Mouse (Mus musculus) forebrain, embryonic 11.5 days (tissue): ENCODE measurements around the gene Tnfsf13. TPM values are rescaled to one million over a fixed set of nuclear protein-coding genes. Genes with fewer than 3 reads are reported as not detected.
"Not testable (repeated sequence)": the region's sequence is repeated elsewhere in the genome, so short reads cannot be mapped to it uniquely, and the experiment has no call there.

Experiments used
- ATAC-seq: fragments of 200-750 bp; cut with Nextera tagmentation; replicated peaks from 2 replicates; pipeline ENCODE4 v1.8.0; 2017; ENCODE audit warnings: moderate TSS enrichment; ENCODE audit not compliant: low FRiP score
- DNase-seq: peaks from one replicate; pipeline ENCODE4 v3.0.0-alpha.2; 2017; ENCODE audit warnings: low spot score
- H3K27ac ChIP-seq: fragments of 300-500 bp; sonication (generic); 2 replicates; pipeline ENCODE4 v1.5.1; 2014; ENCODE audit warnings: low read depth, low read length
- H3K27me3 ChIP-seq: fragments of 300-500 bp; sonication (generic); 2 replicates; pipeline ENCODE4 v1.6.1; 2014; ENCODE audit warnings: mild to moderate bottlenecking, low read length, mixed read lengths; ENCODE audit not compliant: control insufficient read depth, insufficient read depth
- H3K36me3 ChIP-seq: fragments of 300-500 bp; sonication (generic); 2 replicates; pipeline ENCODE4 v1.6.1; 2014; ENCODE audit warnings: mild to moderate bottlenecking, low read length, moderate library complexity, mixed read lengths; ENCODE audit not compliant: control insufficient read depth, insufficient read depth
- H3K4me1 ChIP-seq: fragments of 300-500 bp; sonication (generic); replicated peaks from 2 replicates; pipeline ENCODE4 v1.6.1; 2014; ENCODE audit warnings: low read length, mixed read lengths; ENCODE audit not compliant: control insufficient read depth, insufficient read depth
- H3K4me2 ChIP-seq: fragments of 300-500 bp; sonication (generic); 2 replicates; pipeline ENCODE4 v1.6.1; 2014; ENCODE audit warnings: low read depth, mild to moderate bottlenecking, low read length, moderate library complexity, mixed read lengths; ENCODE audit not compliant: severe bottlenecking
- H3K4me3 ChIP-seq: fragments of 300-500 bp; sonication (generic); 2 replicates; pipeline ENCODE4 v1.5.1; 2014; ENCODE audit warnings: low read depth, low read length
- H3K9ac ChIP-seq: fragments of 300-500 bp; sonication (generic); 2 replicates; pipeline ENCODE4 v1.6.1; 2014; ENCODE audit warnings: low read length
- H3K9me3 ChIP-seq: fragments of 300-500 bp; sonication (generic); 2 replicates; pipeline ENCODE4 v1.6.1; 2016; ENCODE audit warnings: low read length, mixed read lengths; ENCODE audit not compliant: control insufficient read depth
- WGBS: fragments of 180-500 bp; shearing (Covaris S2); extraction: QIAGEN DNeasy Blood & Tissue Kit; methylation state at CpG from one replicate; pipeline ENCODE4 v1.1.7; 2014; 5-methylcytosine and 5-hydroxymethylcytosine counted together
- polyA plus RNA-seq: library from polyadenylated mRNA; unstranded; fragments of >200 nt; fragmentation: Nextera tagmentation; extraction: Ambion mirVana; gene quantifications from 2 replicates; pipeline ENCODE4 v1.2.1, GENCODE M21; 2014

Tnfsf13 gene
- polyA plus RNA-seq = not detected in 2 replicates

- DNase-seq (no peak), ATAC-seq (no peak)
- Histone ChIP-seq H3K27me3 (no peaks in the 10 kb centered on the region), H3K4me1 (peaks cover 9% of the 10 kb centered on the region; the same call in 1 of the 2 replicates), H3K36me3 (no peaks in the 10 kb centered on the region), H3K27ac (no peak within 1 kb of the TSS), H3K4me2 (no peak within 1 kb of the TSS), H3K9ac (no peak within 1 kb of the TSS), H3K4me3 (no peak within 1 kb of the TSS), H3K9me3 (no peaks in the 10 kb centered on the region)
- WGBS = 63% methylated on average over 10 of the region's 10 CpGs
These were observed at the start of gene Tnfsf13 for GRCm38 (mm10) chr11:69685526-69686148. Tnfsf13 (minus strand) TSS chr11:69685784.

GRCm38 (mm10) chr11:69731408-69731807 is 45.8 kb upstream of the Tnfsf13 start:
- ATAC-seq, H3K27ac ChIP-seq, DNase-seq, H3K4me3 ChIP-seq, H3K9me3 ChIP-seq, H3K27me3 ChIP-seq, H3K9ac ChIP-seq, H3K4me1 ChIP-seq, H3K4me2 ChIP-seq: not testable (repeated sequence)
- 64% methylated on average over 3 of the region's 3 CpGs for WGBS
- H3K36me3 ChIP-seq = peaks cover 20% of the 10 kb centered on the region; the same call in 1 of the 2 replicates

GRCm38 (mm10) chr11:69729063-69729462 is 43.5 kb upstream of the Tnfsf13 start:
- DNase-seq (peak; percentile 78), ATAC-seq (no peak)
- no peak overlapping the region for H3K4me2 ChIP-seq
- no peak overlapping the region for H3K9ac ChIP-seq
- H3K4me1 ChIP-seq = no peaks in the 10 kb centered on the region
- H3K27ac ChIP-seq = no peak overlapping the region
- H3K36me3 ChIP-seq = no peaks in the 10 kb centered on the region; the same call in 1 of the 2 replicates
- H3K27me3 ChIP-seq = no peaks in the 10 kb centered on the region
- 15% methylated on average over 3 of the region's 3 CpGs for WGBS
- H3K9me3 ChIP-seq = no peaks in the 10 kb centered on the region
- H3K4me3 ChIP-seq = no peak overlapping the region

- Histone ChIP-seq H3K9me3 (no peaks in the 10 kb centered on the region), H3K27ac (no peak overlapping the region), H3K4me2 (no peak overlapping the region), H3K4me1 (no peaks in the 10 kb centered on the region), H3K36me3 (no peaks in the 10 kb centered on the region), H3K27me3 (no peaks in the 10 kb centered on the region), H3K9ac (no peak overlapping the region), H3K4me3 (no peak overlapping the region)
- no peak for ATAC-seq
- DNase-seq = no peak
- WGBS = 51% methylated on average over 5 of the region's 5 CpGs
These were observed 40.4 kb upstream of the Tnfsf13 start for GRCm38 (mm10) chr11:69725951-69726350.

GRCm38 (mm10) chr11:69723074-69723473 is 37.5 kb upstream of the Tnfsf13 start:
- no peak for DNase-seq
- no peak overlapping the region for H3K4me3 ChIP-seq
- H3K4me1 ChIP-seq = no peaks in the 10 kb centered on the region; the same call in 1 of the 2 replicates
- 56% methylated on average over 2 of the region's 2 CpGs for WGBS
- H3K36me3 ChIP-seq = no peaks in the 10 kb centered on the region
- H3K27ac ChIP-seq = no peak overlapping the region
- no peak overlapping the region for H3K9ac ChIP-seq
- H3K9me3 ChIP-seq = no peaks in the 10 kb centered on the region
- ATAC-seq = no peak
- H3K27me3 ChIP-seq = no peaks in the 10 kb centered on the region
- H3K4me2 ChIP-seq = no peak overlapping the region

GRCm38 (mm10) chr11:69720852-69721251 is 35.3 kb upstream of the Tnfsf13 start:
- Histone ChIP-seq H3K4me2 (no peak overlapping the region), H3K36me3 (no peaks in the 10 kb centered on the region), H3K4me1 (no peaks in the 10 kb centered on the region; the same call in 1 of the 2 replicates), H3K9ac (no peak overlapping the region), H3K27ac (no peak overlapping the region), H3K9me3 (no peaks in the 10 kb centered on the region), H3K4me3 (no peak overlapping the region), H3K27me3 (no peaks in the 10 kb centered on the region)
- 86% methylated on average over 6 of the region's 6 CpGs for WGBS
- DNase-seq (no peak), ATAC-seq (no peak)

GRCm38 (mm10) chr11:69719423-69719822 is 33.8 kb upstream of the Tnfsf13 start:
- H3K4me3 ChIP-seq = no peak overlapping the region
- 73% methylated on average over 6 of the region's 6 CpGs for WGBS
- H3K4me1 ChIP-seq = no peaks in the 10 kb centered on the region; the same call in 1 of the 2 replicates
- ATAC-seq (no peak), DNase-seq (no peak)
- H3K36me3 ChIP-seq = no peaks in the 10 kb centered on the region
- no peak overlapping the region for H3K27ac ChIP-seq
- no peak overlapping the region for H3K9ac ChIP-seq
- H3K9me3 ChIP-seq = no peaks in the 10 kb centered on the region
- H3K27me3 ChIP-seq = no peaks in the 10 kb centered on the region
- H3K4me2 ChIP-seq = no peak overlapping the region

- Histone ChIP-seq H3K27ac (no peak overlapping the region), H3K27me3 (no peaks in the 10 kb centered on the region), H3K4me3 (no peak overlapping the region), H3K36me3 (no peaks in the 10 kb centered on the region), H3K9me3 (no peaks in the 10 kb centered on the region), H3K4me2 (0 out of 2 replicates have a peak overlapping the region, but pooled peaks have one; percentile 21), H3K4me1 (no peaks in the 10 kb centered on the region; the same call in 1 of the 2 replicates), H3K9ac (no peak overlapping the region)
- ATAC-seq = no peak
- peak; percentile 62 for DNase-seq
- 35% methylated on average over 15 of the region's 15 CpGs for WGBS
These were observed 33.1 kb upstream of the Tnfsf13 start for GRCm38 (mm10) chr11:69718661-69719060.

- Histone ChIP-seq H3K27ac (no peak overlapping the region), H3K4me1 (no peaks in the 10 kb centered on the region; the same call in 1 of the 2 replicates), H3K9me3 (no peaks in the 10 kb centered on the region), H3K4me2 (no peak overlapping the region), H3K27me3 (no peaks in the 10 kb centered on the region), H3K36me3 (no peaks in the 10 kb centered on the region), H3K4me3 (no peak overlapping the region), H3K9ac (no peak overlapping the region)
- 72% methylated on average over 4 of the region's 4 CpGs for WGBS
- ATAC-seq = no peak
- DNase-seq = no peak
These were observed 31.4 kb upstream of the Tnfsf13 start for GRCm38 (mm10) chr11:69716953-69717352.
